21 mouse cellular contexts compared by ENCODE assay signal in genomic region chr1:36437223-36437622, GRCm38 (mm10).
"Had no signal": no experiment of that assay in that cellular context is flagged by ENCODE, and none has a peak within 500 bp of the region (broad histone marks: within the 10 kb centered on the region; RNA-seq: fewer than 3 reads in every experiment).

No protein-coding gene starts in this region.

- H3K27ac ChIP-seq: heart, adult 2 months; hindbrain, embryonic 13.5 days; hindbrain, embryonic 15.5 days; hindbrain, postnatal 0 days; kidney, embryonic 15.5 days; layer of hippocampus, adult 2 months; left cerebral cortex, adult 2 months; limb, embryonic 10.5 days; limb, embryonic 12.5 days; liver, embryonic 12.5 days had no signal

- ATAC-seq: hindbrain, postnatal 0 days; intestine, embryonic 16.5 days; liver, embryonic 12.5 days had no signal

- H3K9me3 ChIP-seq: heart, embryonic 12.5 days; hindbrain, embryonic 13.5 days; hindbrain, embryonic 15.5 days; kidney, embryonic 15.5 days; limb, embryonic 10.5 days; limb, embryonic 12.5 days; liver, embryonic 12.5 days had no signal

- H3K9ac ChIP-seq: heart, embryonic 12.5 days; hindbrain, embryonic 13.5 days; hindbrain, embryonic 15.5 days; kidney, embryonic 15.5 days; limb, embryonic 12.5 days; liver, embryonic 12.5 days had no signal

- H3K4me1 ChIP-seq: heart, embryonic 12.5 days; hindbrain, embryonic 13.5 days; hindbrain, embryonic 15.5 days; kidney, embryonic 15.5 days; limb, embryonic 10.5 days; limb, embryonic 12.5 days; liver, embryonic 12.5 days had no signal

- H3K27me3 ChIP-seq: heart, embryonic 12.5 days; hindbrain, embryonic 13.5 days; hindbrain, embryonic 15.5 days; kidney, embryonic 15.5 days; limb, embryonic 12.5 days; liver, embryonic 12.5 days had no signal

- H3K4me3 ChIP-seq: heart, adult 2 months; heart, embryonic 12.5 days; hindbrain, embryonic 13.5 days; hindbrain, embryonic 15.5 days; kidney, embryonic 15.5 days; layer of hippocampus, adult 2 months; left cerebral cortex, adult 2 months; limb, embryonic 10.5 days; limb, embryonic 12.5 days; liver, embryonic 12.5 days had no signal

- DNase-seq: gastrocnemius, postnatal 25 days; heart, adult 2 months; heart, postnatal 10 days; heart, postnatal 36 days; kidney, adult 11 months; kidney, adult 2 months; kidney, adult 9 months; kidney, postnatal 10 days; kidney, postnatal 25 days; kidney, postnatal 4 days had no signal
